Mouse (Mus musculus) hindbrain, embryonic 16.5 days (tissue): Measurements from ENCODE around the gene Zfp11. TPM values are rescaled to one million over a fixed set of nuclear protein-coding genes. Genes with fewer than 3 reads are reported as not detected.
"Not testable (repeated sequence)": the region's sequence is repeated elsewhere in the genome, so short reads cannot be mapped to it uniquely, and the experiment has no call there.

Experiments
- ATAC-seq: fragments of 200-750 bp; cut with Nextera tagmentation; 2 replicates; pipeline ENCODE4 v1.8.0; 2017; ENCODE audit warnings: moderate TSS enrichment, moderate library complexity
- H3K27ac ChIP-seq: fragments of 300-500 bp; sonication (generic); 2 replicates; pipeline ENCODE4 v1.5.1; 2014; ENCODE audit warnings: low read depth, mild to moderate bottlenecking, control low read depth, low read length, moderate library complexity
- H3K27me3 ChIP-seq: fragments of 300-500 bp; sonication (generic); replicated peaks from 2 replicates; pipeline ENCODE4 v1.6.1; 2014; ENCODE audit warnings: low read length; ENCODE audit not compliant: control insufficient read depth, insufficient read depth
- H3K36me3 ChIP-seq: fragments of 300-500 bp; sonication (generic); 2 replicates; pipeline ENCODE4 v1.6.1; 2014; ENCODE audit warnings: mild to moderate bottlenecking, low read length, moderate library complexity, mixed read lengths; ENCODE audit not compliant: control insufficient read depth, insufficient read depth
- H3K4me1 ChIP-seq: fragments of 300-500 bp; sonication (generic); 2 replicates; pipeline ENCODE4 v1.6.1; 2014; ENCODE audit warnings: low read depth, low read length; ENCODE audit not compliant: control insufficient read depth, insufficient read depth
- H3K4me2 ChIP-seq: fragments of 300-500 bp; sonication (generic); 2 replicates; pipeline ENCODE4 v1.6.1; 2014; ENCODE audit warnings: mild to moderate bottlenecking, low read length, control low read depth, moderate library complexity
- H3K4me3 ChIP-seq: fragments of 300-500 bp; sonication (generic); 2 replicates; pipeline ENCODE4 v1.5.1; 2014; ENCODE audit warnings: mild to moderate bottlenecking, low read length, control low read depth, moderate library complexity
- H3K9ac ChIP-seq: fragments of 300-500 bp; sonication (generic); 2 replicates; pipeline ENCODE4 v1.6.1; 2014; ENCODE audit warnings: low read depth, mild to moderate bottlenecking, control low read depth, low read length, moderate library complexity
- H3K9me3 ChIP-seq: fragments of 300-500 bp; sonication (generic); 2 replicates; pipeline ENCODE4 v1.6.1; 2014; ENCODE audit warnings: mild to moderate bottlenecking, low read length, moderate library complexity; ENCODE audit not compliant: control insufficient read depth
- WGBS: fragments of 180-500 bp; shearing (Covaris S2); extraction: QIAGEN DNeasy Blood & Tissue Kit; methylation state at CpG from one replicate; pipeline ENCODE4 v1.1.7; 2014; 5-methylcytosine and 5-hydroxymethylcytosine counted together
- polyA plus RNA-seq: library from polyadenylated mRNA; unstranded; fragments of >200 nt; fragmentation: Nextera tagmentation; extraction: Ambion mirVana; gene quantifications from 2 replicates; pipeline ENCODE4 v1.2.1, GENCODE M21; 2015

Zfp11 gene
- polyA plus RNA-seq, 1 experiment from 2014 or later: 7.1 TPM

DNA sequence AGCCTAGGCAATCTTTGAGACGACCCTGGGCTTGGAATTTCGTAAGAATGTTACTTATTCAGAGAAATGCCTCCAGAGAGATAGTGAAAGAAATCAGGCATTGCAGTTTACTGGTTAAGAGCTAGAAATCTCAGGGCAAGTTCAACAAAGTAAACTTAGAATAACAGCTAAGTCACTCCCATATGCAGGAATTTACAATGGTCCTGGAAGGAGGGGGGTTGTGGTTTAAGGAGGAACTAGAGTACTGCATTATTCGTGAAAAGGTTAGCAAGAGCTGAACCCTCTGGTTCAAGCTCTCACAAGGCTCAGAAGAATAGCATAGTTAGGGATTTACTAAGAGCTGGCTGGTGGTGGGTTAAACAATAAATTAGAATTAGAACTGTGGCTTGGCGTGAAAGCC, 43.3 kb downstream of the Zfp11 start:
- not testable (repeated sequence) for H3K27ac ChIP-seq, H3K9ac ChIP-seq, H3K36me3 ChIP-seq, H3K9me3 ChIP-seq, H3K4me3 ChIP-seq, H3K27me3 ChIP-seq, ATAC-seq, H3K4me2 ChIP-seq, H3K4me1 ChIP-seq
- 85% methylated on average over 4 of the region's 4 CpGs for WGBS

DNA sequence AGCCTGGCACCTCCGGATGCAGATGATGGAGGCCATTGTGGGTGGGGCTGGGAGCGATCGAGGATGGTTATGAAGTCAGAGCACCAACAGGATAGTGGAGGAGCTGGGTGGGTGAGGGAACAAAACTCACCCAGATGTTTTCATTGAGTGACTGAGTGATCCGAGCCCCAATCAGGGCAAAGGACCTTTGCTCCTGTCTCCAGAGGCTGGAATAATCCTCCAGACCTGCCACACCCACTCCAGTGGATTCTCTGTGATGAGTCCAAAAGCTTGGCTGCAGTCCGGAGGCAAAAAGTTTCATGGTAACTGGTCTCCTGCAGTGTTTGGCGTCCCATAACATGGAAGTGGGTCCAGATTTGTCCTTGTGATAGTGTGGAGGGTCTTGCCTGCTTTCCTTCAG, 43.8 kb downstream of the Zfp11 start:
- no peak overlapping the region for H3K27ac ChIP-seq
- no peaks in the 10 kb centered on the region for H3K4me1 ChIP-seq
- H3K9ac ChIP-seq: no peak overlapping the region
- H3K4me2 ChIP-seq: no peak overlapping the region
- H3K27me3 ChIP-seq: no peaks in the 10 kb centered on the region
- 89% methylated on average over 6 of the region's 6 CpGs for WGBS
- H3K4me3 ChIP-seq: no peak overlapping the region
- no peaks in the 10 kb centered on the region for H3K36me3 ChIP-seq
- ATAC-seq: no peak
- H3K9me3 ChIP-seq: no peaks in the 10 kb centered on the region

DNA sequence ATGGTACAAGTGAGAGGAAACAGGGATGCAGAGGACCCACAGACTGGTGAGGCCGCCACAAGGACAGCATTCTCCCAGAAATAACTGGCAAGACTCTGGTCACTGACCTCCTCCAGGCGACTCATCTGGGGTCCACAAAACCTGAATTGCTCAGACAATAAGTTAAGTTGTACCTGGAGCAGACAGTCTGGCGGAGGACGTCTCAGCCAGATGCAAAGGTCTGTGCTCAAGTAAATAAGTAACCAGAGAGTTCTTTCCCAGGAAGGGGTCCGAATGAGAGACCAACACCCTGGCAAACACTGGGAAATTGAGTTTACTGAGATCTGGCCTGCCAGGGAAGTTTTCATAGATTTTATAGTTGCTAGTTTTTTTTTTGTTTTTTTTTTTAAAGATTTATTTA, 48.5 kb downstream of the Zfp11 start:
- Histone ChIP-seq H3K4me1 (no peaks in the 10 kb centered on the region), H3K27me3 (no peaks in the 10 kb centered on the region), H3K9me3 (no peaks in the 10 kb centered on the region), H3K4me3 (no peak overlapping the region), H3K36me3 (no peaks in the 10 kb centered on the region), H3K9ac (no peak overlapping the region), H3K4me2 (no peak overlapping the region), H3K27ac (no peak overlapping the region)
- ATAC-seq: no peak
- whole genome bisulfite sequencing: 85% methylated on average over 5 of the region's 5 CpGs

DNA sequence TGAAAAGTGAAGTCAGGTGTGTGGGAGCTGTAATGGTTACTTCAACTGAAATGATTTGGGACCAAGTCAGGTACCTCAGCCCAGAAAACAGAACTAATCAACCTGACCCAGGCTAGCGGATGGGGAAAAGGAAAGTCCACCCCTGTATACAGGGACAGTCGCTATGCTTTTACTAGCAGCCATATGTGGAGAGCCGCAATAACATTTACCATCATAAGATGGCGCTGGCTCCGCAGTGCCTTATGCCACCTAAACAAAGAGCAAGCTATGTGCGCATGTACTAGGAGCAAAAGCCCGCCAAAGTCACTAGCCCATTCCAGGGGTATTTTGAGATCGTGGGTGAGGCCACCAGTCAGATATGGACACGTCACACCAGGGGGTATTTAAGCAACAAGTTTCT, 49.3 kb downstream of the Zfp11 start:
- H3K4me3 ChIP-seq: not testable (repeated sequence)

DNA sequence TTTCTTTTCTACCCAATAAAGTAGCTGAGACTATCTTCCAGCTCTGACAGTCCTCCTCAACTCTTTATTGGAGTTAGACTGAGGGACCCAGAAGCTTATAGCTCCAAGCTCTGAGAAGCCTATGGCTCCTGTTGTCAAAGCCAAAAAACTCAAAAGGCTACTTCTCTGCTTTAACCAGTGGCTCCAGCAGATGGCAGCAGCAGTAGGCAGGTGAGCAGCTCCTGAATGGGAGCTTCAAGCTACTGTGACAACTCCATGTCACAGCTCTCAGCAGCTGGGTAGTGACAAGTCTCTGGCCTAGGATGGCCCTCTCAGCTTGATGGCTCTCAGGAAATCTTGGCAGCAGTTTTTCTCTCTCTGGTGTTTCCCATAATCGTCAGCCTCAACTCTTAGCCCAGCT, 58.8 kb downstream of the Zfp11 start:
- Histone ChIP-seq H3K4me2 (no peak overlapping the region), H3K4me1 (no peaks in the 10 kb centered on the region), H3K27ac (no peak overlapping the region), H3K4me3 (no peak overlapping the region), H3K9ac (no peak overlapping the region), H3K27me3 (no peaks in the 10 kb centered on the region), H3K36me3 (no peaks in the 10 kb centered on the region), H3K9me3 (no peaks in the 10 kb centered on the region)
- 0 out of 2 replicates have a peak, but pooled peaks have one; percentile 58 for ATAC-seq
- 11% methylated on average over 1 of the region's 1 CpGs for WGBS

More for the DNA sequence above, 49.3 kb downstream of the Zfp11 start:
- not testable (repeated sequence) for H3K9me3 ChIP-seq, H3K27me3 ChIP-seq, H3K27ac ChIP-seq, H3K4me1 ChIP-seq, H3K4me2 ChIP-seq, H3K36me3 ChIP-seq, H3K9ac ChIP-seq, ATAC-seq
- WGBS: 67% methylated on average over 9 of the region's 9 CpGs

DNA sequence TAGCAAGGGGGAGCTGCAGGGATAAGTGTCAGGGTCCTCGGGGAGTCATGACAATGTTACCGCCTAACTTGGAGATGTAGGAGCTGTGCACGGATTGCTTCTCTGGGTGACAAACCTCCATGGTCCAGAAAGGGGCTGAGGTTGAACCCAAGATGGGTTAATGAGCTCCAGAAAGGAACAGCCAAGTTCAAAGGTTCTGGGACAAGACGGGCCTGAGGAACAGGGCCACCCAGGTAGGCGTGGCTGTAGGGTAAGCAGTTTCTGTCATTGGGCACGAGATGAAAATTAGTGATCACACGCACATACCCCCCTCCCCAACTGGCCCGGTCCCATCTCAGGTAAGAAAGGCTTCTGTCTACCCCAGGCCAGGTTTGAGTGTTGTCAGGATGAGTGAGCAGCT, 62.4 kb downstream of the Zfp11 start:
- H3K27me3 ChIP-seq: no peaks in the 10 kb centered on the region
- no peak overlapping the region for H3K4me2 ChIP-seq
- ATAC-seq: no peak
- no peak overlapping the region for H3K4me3 ChIP-seq
- H3K36me3 ChIP-seq: no peaks in the 10 kb centered on the region
- H3K9me3 ChIP-seq: no peaks in the 10 kb centered on the region
- no peak overlapping the region for H3K9ac ChIP-seq
- 86% methylated on average over 8 of the region's 8 CpGs for WGBS
- no peak overlapping the region for H3K27ac ChIP-seq
- no peaks in the 10 kb centered on the region for H3K4me1 ChIP-seq

Other genes with a start within 250 kb of the Zfp11 start
- gene Sfswap, start 168.9 kb downstream of the Zfp11 start, polyA plus RNA-seq: 42.1 and 47.7 TPM in 2 replicates
- gene Mmp17, start 85.9 kb downstream of the Zfp11 start, polyA plus RNA-seq: 10.8 and 11.0 TPM in 2 replicates
- gene Sept14, start 38.4 kb upstream of the Zfp11 start, polyA plus RNA-seq: not detected in 2 replicates
- gene Mrps17, start 45.4 kb upstream of the Zfp11 start, polyA plus RNA-seq: 171 and 176 TPM in 2 replicates
- 96.4 and 98.7 TPM in 2 replicates for gene Nipsnap2, start 55.0 kb upstream of the Zfp11 start, polyA plus RNA-seq
- 35.2 and 42.4 TPM in 2 replicates for gene Psph, start 117.3 kb upstream of the Zfp11 start, polyA plus RNA-seq
- gene Sumf2, start 176.9 kb upstream of the Zfp11 start, polyA plus RNA-seq: 31.3 and 31.7 TPM in 2 replicates
- 679 and 729 TPM in 2 replicates for gene Chchd2, start 217.4 kb upstream of the Zfp11 start, polyA plus RNA-seq
- 14.0 and 14.1 TPM in 2 replicates for gene Zbed5, start 225.6 kb upstream of the Zfp11 start, polyA plus RNA-seq
- gene Phkg1, start 228.4 kb upstream of the Zfp11 start, polyA plus RNA-seq: 1.0 and 1.2 TPM in 2 replicates
- 4.5 and 4.7 TPM in 2 replicates for gene Nupr1l, start 238.4 kb upstream of the Zfp11 start, polyA plus RNA-seq